Mouse (Mus musculus) MEL (cell line): Measurements from ENCODE around the gene Mt1. TPM values are rescaled to one million over a fixed set of nuclear protein-coding genes. Genes with fewer than 3 reads are reported as not detected.
A peak's percentile ranks its signal among the peaks of the same experiment; 100 is the strongest.

Experiments
- DNase-seq: peaks from one replicate; pipeline ENCODE4 v3.0.0; 2011; ENCODE audit warnings: low read depth, low spot score
- H3K27ac ChIP-seq: 2 replicates; pipeline ENCODE4 v1.5.1; 2012; ENCODE audit warnings: low read depth, mild to moderate bottlenecking, control low read depth, low read length, moderate library complexity; ENCODE audit not compliant: control insufficient read depth
- H3K27me3 ChIP-seq, 2 experiments: fragments of 150-350 bp in 1 of 2; sonication (generic) in 1 of 2; 2 replicates each; pipeline ENCODE4 v1.6.1; 2012; ENCODE audit warnings: low read length in 2 of 2, mild to moderate bottlenecking in 2 of 2, improper control_type of control experiment in 1 of 2, moderate library complexity in 1 of 2; ENCODE audit not compliant: insufficient read depth in 2 of 2, control insufficient read depth in 1 of 2
- H3K36me3 ChIP-seq, 2 experiments: 2 replicates each; pipeline ENCODE4 v1.6.1; 2012 to 2014; ENCODE audit warnings: low read length in 2 of 2, improper control_type of control experiment in 1 of 2, inconsistent platforms in 1 of 2, mild to moderate bottlenecking in 1 of 2; ENCODE audit not compliant: insufficient read depth in 2 of 2, control insufficient read depth in 1 of 2
- H3K4me1 ChIP-seq, 2 experiments: fragments of 150-350 bp in 1 of 2; sonication (generic) in 1 of 2; 2 replicates each; pipeline ENCODE4 v1.6.1; 2012; ENCODE audit warnings: low read length in 2 of 2, improper control_type of control experiment in 1 of 2, mild to moderate bottlenecking in 1 of 2; ENCODE audit not compliant: insufficient read depth in 2 of 2, control insufficient read depth in 1 of 2
- H3K4me3 ChIP-seq, 2 experiments: fragments of 150-350 bp in 1 of 2; sonication (generic) in 1 of 2; 2 replicates each; pipeline ENCODE4 v1.5.1; 2012; ENCODE audit warnings: low read depth in 2 of 2, low read length in 2 of 2, mild to moderate bottlenecking in 2 of 2, moderate library complexity in 2 of 2, control low read depth in 1 of 2, improper control_type of control experiment in 1 of 2; ENCODE audit not compliant: control insufficient read depth in 1 of 2, insufficient read depth in 1 of 2
- H3K79me2 ChIP-seq: 2 replicates; pipeline ENCODE4 v1.6.1; 2012; ENCODE audit warnings: mild to moderate bottlenecking, low read length, moderate library complexity; ENCODE audit not compliant: control insufficient read depth, poor library complexity, insufficient read depth
- H3K9ac ChIP-seq: 2 replicates; pipeline ENCODE4 v1.6.1; 2012; ENCODE audit warnings: low read depth, mild to moderate bottlenecking, control low read depth, low read length, moderate library complexity; ENCODE audit not compliant: control insufficient read depth, poor library complexity, severe bottlenecking
- H3K9me3 ChIP-seq: fragments of 150-350 bp; sonication (generic); replicated peaks from 2 replicates; pipeline ENCODE4 v1.6.1; 2012; ENCODE audit warnings: mild to moderate bottlenecking, low read length, improper control_type of control experiment, moderate library complexity; ENCODE audit not compliant: insufficient read depth
- BHLHE40 ChIP-seq: IDR thresholded peaks from 2 replicates; pipeline ENCODE4 v1.6.1; 2012; ENCODE audit warnings: low read depth, mild to moderate bottlenecking, inconsistent platforms, low read length, improper control_type of control experiment, borderline replicate concordance
- CHD2 ChIP-seq: IDR thresholded peaks from 2 replicates; pipeline ENCODE4 v1.6.1; 2011; ENCODE audit warnings: low read length, improper control_type of control experiment
- CTCF ChIP-seq, 3 experiments: IDR thresholded peaks in 2 of 3; conservative IDR thresholded peaks in 1 of 3; 2 replicates each; pipeline ENCODE4 v1.5.1; 2011 to 2012; ENCODE audit warnings: low read length in 3 of 3, low read depth in 2 of 3, mild to moderate bottlenecking in 2 of 3, improper control_type of control experiment in 1 of 3, inconsistent platforms in 1 of 3, mixed read lengths in 1 of 3, moderate library complexity in 1 of 3; ENCODE audit not compliant: control insufficient read depth in 1 of 3, insufficient read depth in 1 of 3, poor library complexity in 1 of 3, severe bottlenecking in 1 of 3
- E2F4 ChIP-seq: IDR thresholded peaks from 2 replicates; pipeline ENCODE4 v1.6.1; 2011; ENCODE audit warnings: low read depth, low read length, improper control_type of control experiment, borderline replicate concordance
- ELF1 ChIP-seq: IDR thresholded peaks from 2 replicates; pipeline ENCODE4 v1.6.1; 2014; ENCODE audit warnings: low read depth, mild to moderate bottlenecking, inconsistent platforms, low read length, improper control_type of control experiment, moderate library complexity
- EP300 ChIP-seq, 2 experiments: IDR thresholded peaks; 2 replicates each; pipeline ENCODE4 v1.6.1; 2011; ENCODE audit warnings: improper control_type of control experiment in 2 of 2, low read length in 2 of 2, low read depth in 1 of 2, mild to moderate bottlenecking in 1 of 2
- ETS1 ChIP-seq: IDR thresholded peaks from 2 replicates; pipeline ENCODE4 v1.6.1; 2012; ENCODE audit warnings: low read depth, mild to moderate bottlenecking, inconsistent platforms, low read length, improper control_type of control experiment, moderate library complexity
- GABPA ChIP-seq: IDR thresholded peaks from 2 replicates; pipeline ENCODE4 v1.6.1; 2012; ENCODE audit warnings: low read depth, mild to moderate bottlenecking, inconsistent platforms, low read length, improper control_type of control experiment, moderate library complexity
- HCFC1 ChIP-seq: IDR thresholded peaks from 2 replicates; pipeline ENCODE4 v1.6.1; 2012; ENCODE audit warnings: low read depth, mild to moderate bottlenecking, inconsistent platforms, low read length, improper control_type of control experiment, moderate library complexity
- KAT2A ChIP-seq: conservative IDR thresholded peaks from 2 replicates; pipeline ENCODE4 v1.6.1; 2012; ENCODE audit warnings: low read depth, low read length, improper control_type of control experiment, inconsistent platforms
- MAFK ChIP-seq: IDR thresholded peaks from 2 replicates; pipeline ENCODE4 v1.6.1; 2011; ENCODE audit warnings: low read depth, mild to moderate bottlenecking, low read length, improper control_type of control experiment, borderline replicate concordance
- MAZ ChIP-seq: IDR thresholded peaks from 2 replicates; pipeline ENCODE4 v1.6.1; 2012; ENCODE audit warnings: low read depth, mild to moderate bottlenecking, inconsistent platforms, low read length, improper control_type of control experiment
- MEF2A ChIP-seq: IDR thresholded peaks from 2 replicates; pipeline ENCODE4 v1.6.1; 2014; ENCODE audit warnings: low read depth, mild to moderate bottlenecking, inconsistent platforms, low read length, improper control_type of control experiment; ENCODE audit not compliant: poor library complexity, insufficient replicate concordance, severe bottlenecking; ENCODE audit errors: extremely low read depth
- MXI1 ChIP-seq: IDR thresholded peaks from 2 replicates; pipeline ENCODE4 v1.6.1; 2011; ENCODE audit warnings: mild to moderate bottlenecking, low read depth, low read length, improper control_type of control experiment
- MYB ChIP-seq: IDR thresholded peaks from 2 replicates; pipeline ENCODE4 v1.6.1; 2011; ENCODE audit warnings: mild to moderate bottlenecking, low read depth, low read length, improper control_type of control experiment
- NELFE ChIP-seq: IDR thresholded peaks from 2 replicates; pipeline ENCODE4 v1.6.1; 2011; ENCODE audit warnings: low read depth, low read length, improper control_type of control experiment
- NRF1 ChIP-seq: IDR thresholded peaks from 2 replicates; pipeline ENCODE4 v1.6.1; 2014; ENCODE audit warnings: low read depth, mild to moderate bottlenecking, inconsistent platforms, low read length, improper control_type of control experiment, moderate library complexity; ENCODE audit not compliant: poor library complexity, insufficient read depth, severe bottlenecking
- POLR2A ChIP-seq, 2 experiments: IDR thresholded peaks; 2 replicates each; pipeline ENCODE4 v1.6.1; 2011 to 2012; ENCODE audit warnings: low read length in 2 of 2, mild to moderate bottlenecking in 2 of 2, control low read depth in 1 of 2, improper control_type of control experiment in 1 of 2, low read depth in 1 of 2, moderate library complexity in 1 of 2; ENCODE audit not compliant: control insufficient read depth in 1 of 2, insufficient read depth in 1 of 2, poor library complexity in 1 of 2
- POLR2AphosphoS2 ChIP-seq: IDR thresholded peaks from 2 replicates; pipeline ENCODE4 v1.6.1; 2011; ENCODE audit warnings: low read length, improper control_type of control experiment
- RAD21 ChIP-seq: IDR thresholded peaks from 2 replicates; pipeline ENCODE4 v1.6.1; 2011; ENCODE audit warnings: mild to moderate bottlenecking, low read depth, low read length, improper control_type of control experiment
- RCOR1 ChIP-seq: IDR thresholded peaks from 2 replicates; pipeline ENCODE4 v1.6.1; 2012; ENCODE audit warnings: low read depth, mild to moderate bottlenecking, inconsistent platforms, low read length, improper control_type of control experiment
- SMC3 ChIP-seq: IDR thresholded peaks from 2 replicates; pipeline ENCODE4 v1.6.1; 2011; ENCODE audit warnings: low read depth, low read length, improper control_type of control experiment
- TAL1 ChIP-seq: IDR thresholded peaks from 2 replicates; pipeline ENCODE4 v1.6.1; 2012; ENCODE audit warnings: mild to moderate bottlenecking, inconsistent platforms, low read length, moderate library complexity, mixed read lengths
- TBP ChIP-seq: IDR thresholded peaks from 2 replicates; pipeline ENCODE4 v1.8.0; 2011; ENCODE audit warnings: low read depth, low read length, improper control_type of control experiment
- TCF12 ChIP-seq: IDR thresholded peaks from 2 replicates; pipeline ENCODE4 v1.6.1; 2014; ENCODE audit warnings: low read depth, mild to moderate bottlenecking, inconsistent platforms, low read length, improper control_type of control experiment, moderate library complexity
- UBTF ChIP-seq: IDR thresholded peaks from 2 replicates; pipeline ENCODE4 v1.6.1; 2012; ENCODE audit warnings: low read depth, mild to moderate bottlenecking, inconsistent platforms, low read length, improper control_type of control experiment, moderate library complexity, borderline replicate concordance; ENCODE audit not compliant: insufficient read depth
- USF1 ChIP-seq: IDR thresholded peaks from 2 replicates; pipeline ENCODE4 v1.6.1; 2014; ENCODE audit warnings: low read depth, mild to moderate bottlenecking, inconsistent platforms, low read length, improper control_type of control experiment, moderate library complexity
- ZMIZ1 ChIP-seq: IDR thresholded peaks from 2 replicates; pipeline ENCODE4 v1.6.1; 2012; ENCODE audit warnings: low read depth, mild to moderate bottlenecking, inconsistent platforms, low read length, improper control_type of control experiment, moderate library complexity
- polyA plus RNA-seq, 2 experiments: library from polyadenylated mRNA; stranded (reverse) in 1 of 2; unstranded in 1 of 2; fragments of >175 nt in 1 of 2; fragments of >200 nt in 1 of 2; gene quantifications; 2 replicates each; pipeline versions ENCODE4 v1.2.1 to v1.2.4; 2012; ENCODE audit warnings: low replicate concordance in 2 of 2, low read depth in 1 of 2; ENCODE audit not compliant: insufficient read length in 2 of 2, insufficient read depth in 1 of 2, missing spikeins in 1 of 2
- total RNA-seq: library from RNA; depleted of rRNA; stranded (reverse); fragments of 300-350 nt; gene quantifications from 2 replicates; pipeline ENCODE4 v1.2.3, GENCODE M21; 2012

Mt1 gene
- total and polyA plus RNA-seq, 3 experiments, result 1,017 to 2,940 (median 1,189) TPM

DNA sequence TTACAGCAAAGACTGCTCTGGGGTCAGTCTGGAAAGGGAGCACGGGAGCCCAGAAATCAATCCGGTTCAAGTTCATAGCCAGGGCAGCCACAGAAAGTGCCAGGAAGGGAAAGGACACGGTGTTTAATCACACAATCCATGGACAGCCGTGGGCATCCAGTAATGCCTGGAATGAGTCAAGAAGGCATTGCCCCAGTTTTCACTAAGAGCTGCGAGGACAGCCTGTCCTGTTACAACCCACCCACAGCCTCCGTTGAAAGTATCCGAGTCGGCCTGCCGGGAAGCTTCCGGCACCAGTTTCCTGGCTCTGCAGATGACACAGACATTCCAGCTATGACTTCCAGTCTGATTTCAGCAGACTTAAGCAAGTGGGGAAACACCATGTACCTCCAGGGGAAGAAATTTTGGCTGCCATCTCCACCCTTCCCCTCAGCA, 7.5 kb upstream of the Mt1 start:
- Histone ChIP-seq H3K79me2 (peaks cover 21% of the 10 kb centered on the region), H3K9ac (peak overlapping the region; percentile 78), H3K9me3 (no peaks in the 10 kb centered on the region), H3K27ac (peak overlapping the region; percentile 88), H3K36me3 (peaks cover 0 to 29% of the 10 kb centered on the region in 2 experiments; a peak in 2 of 4 replicates), H3K4me1 (peaks cover 13 to 44% of the 10 kb centered on the region in 2 experiments), H3K4me3 (peak overlapping the region; percentile 50 to 74), H3K27me3 (no peaks in the 10 kb centered on the region)
- no peak for TF ChIP-seq TAL1
- TF ChIP-seq MYB, result no peak
- no peak for TF ChIP-seq BHLHE40
- no peak for TF ChIP-seq CTCF (IDR thresholded peaks at IDR 0.05 in 2 of 3, conservative IDR thresholded peaks at IDR 0.05 in 1 of 3; ENCODE audit: control insufficient read depth in 1 of 3, insufficient read depth in 1 of 3, low read depth in 2 of 3, low read length in 3 of 3, poor library complexity in 1 of 3, severe bottlenecking in 1 of 3)
- TF ChIP-seq NELFE, result no peak
- no peak for TF ChIP-seq USF1
- no peak for TF ChIP-seq POLR2AphosphoS2
- no peak for TF ChIP-seq RAD21
- TF ChIP-seq MAFK, result no peak
- TF ChIP-seq NRF1, result no peak
- TF ChIP-seq E2F4, result no peak
- TF ChIP-seq POLR2A (IDR thresholded peaks at IDR 0.05; ENCODE audit: control insufficient read depth in 1 of 2, insufficient read depth in 1 of 2, low read depth in 1 of 2, low read length in 2 of 2, poor library complexity in 1 of 2), result no peak
- no peak for TF ChIP-seq TBP
- TF ChIP-seq SMC3, result no peak
- TF ChIP-seq UBTF, result no peak
- no peak for TF ChIP-seq KAT2A
- no peak for TF ChIP-seq MXI1
- no peak for TF ChIP-seq ZMIZ1
- TF ChIP-seq MEF2A, result no peak
- DNase-seq, result no peak

DNA sequence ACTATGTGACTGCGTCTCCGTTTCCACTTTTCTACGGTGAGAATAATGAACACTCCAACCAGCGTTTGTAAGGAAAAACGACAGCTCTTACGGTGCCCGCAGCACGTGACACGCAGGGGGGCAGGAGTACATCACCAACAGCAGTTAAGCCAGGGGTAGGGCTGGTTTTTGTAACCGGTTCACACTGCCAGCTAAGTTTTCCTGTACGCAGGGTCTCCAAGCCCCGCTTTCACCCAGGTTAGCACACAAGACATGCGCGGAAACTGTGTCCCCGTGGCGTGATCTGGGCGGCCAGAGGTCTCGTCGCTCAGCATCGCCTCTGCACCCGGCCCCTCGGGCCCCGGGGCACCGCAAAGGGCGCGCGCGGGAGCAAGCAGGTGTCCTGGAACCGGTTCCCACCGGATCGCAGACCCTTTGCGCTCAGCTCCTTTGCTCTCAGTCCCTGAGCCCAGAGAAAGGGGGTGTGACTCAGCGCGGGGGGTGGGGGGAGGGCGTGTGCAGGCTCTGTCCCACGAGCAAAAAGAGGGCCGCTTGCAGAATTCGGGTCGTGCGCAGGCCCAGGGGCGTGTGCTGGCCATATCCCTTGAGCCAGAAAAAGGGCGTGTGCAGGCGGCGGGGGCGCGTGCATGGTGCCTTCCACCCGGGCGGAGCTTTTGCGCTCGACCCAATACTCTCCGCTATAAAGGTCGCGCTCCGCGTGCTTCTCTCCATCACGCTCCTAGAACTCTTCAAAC, 6.6 kb upstream of the Mt1 start, which contains the start of gene Mt2:
Mt2 (plus strand) TSS at position 590 of the 734 bp plus-strand sequence.
- Histone ChIP-seq H3K9ac (peak within 1 kb of the TSS; percentile 78), H3K4me3 (peak within 1 kb of the TSS; percentile 74), H3K27ac (peak within 1 kb of the TSS; percentile 88), H3K79me2 (peaks cover 21% of the 10 kb centered on the region), H3K9me3 (no peaks in the 10 kb centered on the region), H3K36me3 (peaks cover 0 to 32% of the 10 kb centered on the region in 2 experiments; a peak in 2 of 4 replicates), H3K27me3 (no peaks in the 10 kb centered on the region), H3K4me1 (peaks cover 13 to 42% of the 10 kb centered on the region in 2 experiments)
- peak; percentile 97 for DNase-seq
- no peak for TF ChIP-seq ZMIZ1
- peak; percentile 58 for TF ChIP-seq TCF12
- no peak for TF ChIP-seq KAT2A
- TF ChIP-seq MYB, result no peak
- peak; percentile 99; the same call in 1 of the 2 replicates for TF ChIP-seq POLR2AphosphoS2
- no peak for TF ChIP-seq GABPA
- peak; percentile 82 for TF ChIP-seq NRF1
- 0 out of 2 replicates have a peak, but pooled peaks have one; percentile 7 for TF ChIP-seq RCOR1
- no peak for TF ChIP-seq CTCF (IDR thresholded peaks at IDR 0.05 in 2 of 3, conservative IDR thresholded peaks at IDR 0.05 in 1 of 3; ENCODE audit: control insufficient read depth in 1 of 3, insufficient read depth in 1 of 3, low read depth in 2 of 3, low read length in 3 of 3, poor library complexity in 1 of 3, severe bottlenecking in 1 of 3)
- peak; percentile 63; the same call in 1 of the 2 replicates for TF ChIP-seq HCFC1
- TF ChIP-seq ETS1, result peak; percentile 71; the same call in 1 of the 2 replicates
- TF ChIP-seq ELF1, result no peak
- peak; percentile 90 for TF ChIP-seq MXI1
- TF ChIP-seq TAL1, result no peak
- no peak for TF ChIP-seq UBTF
- peak; percentile 96 for TF ChIP-seq USF1
- no peak; a peak in 2 of 4 replicates for TF ChIP-seq EP300 (IDR thresholded peaks at IDR 0.05; ENCODE audit: low read depth in 1 of 2, low read length in 2 of 2)
- no peak for TF ChIP-seq MAFK
- TF ChIP-seq CHD2, result no peak
- TF ChIP-seq MAZ, result peak; percentile 70; the same call in 1 of the 2 replicates
